Mouse (Mus musculus) gastrocnemius, postnatal 10 days (tissue): ENCODE measurements around the gene L2hgdh. TPM values are rescaled to one million over a fixed set of nuclear protein-coding genes. Genes with fewer than 3 reads are reported as not detected.

Experiments used
- DNase-seq: peaks from one replicate; pipeline ENCODE4 v3.0.0; 2021; ENCODE audit warnings: mixed read lengths
- long read RNA-seq, 2 experiments: library from polyadenylated mRNA; stranded (forward); transcript quantifications; one replicate each; pipeline ENCODE4 v2.0.0; 2021
- total RNA-seq, 2 experiments: library from RNA; stranded (reverse); gene quantifications; 2 replicates each; pipeline ENCODE4 v1.2.3; 2021

The L2hgdh gene
- total RNA-seq = 10 to 100 TPM; 31.1 to 32.6 TPM
- long read RNA-seq, experiment 1, transcript L2hgdh-201 (10 exons, 3,340 nt) = major isoform, 62 of 71 reads
- long read RNA-seq, experiment 1, partial matches to known transcripts = 1 of 71 reads
- long read RNA-seq, experiment 1, other reads (novel, unspliced or antisense) = 8 of 71 reads
- long read RNA-seq, experiment 2, transcript L2hgdh-201 (10 exons, 3,340 nt) = major isoform, 66 of 81 reads
- long read RNA-seq, experiment 2, partial matches to known transcripts = 6 of 81 reads
- long read RNA-seq, experiment 2, other reads (novel, unspliced or antisense) = 9 of 81 reads

DNA sequence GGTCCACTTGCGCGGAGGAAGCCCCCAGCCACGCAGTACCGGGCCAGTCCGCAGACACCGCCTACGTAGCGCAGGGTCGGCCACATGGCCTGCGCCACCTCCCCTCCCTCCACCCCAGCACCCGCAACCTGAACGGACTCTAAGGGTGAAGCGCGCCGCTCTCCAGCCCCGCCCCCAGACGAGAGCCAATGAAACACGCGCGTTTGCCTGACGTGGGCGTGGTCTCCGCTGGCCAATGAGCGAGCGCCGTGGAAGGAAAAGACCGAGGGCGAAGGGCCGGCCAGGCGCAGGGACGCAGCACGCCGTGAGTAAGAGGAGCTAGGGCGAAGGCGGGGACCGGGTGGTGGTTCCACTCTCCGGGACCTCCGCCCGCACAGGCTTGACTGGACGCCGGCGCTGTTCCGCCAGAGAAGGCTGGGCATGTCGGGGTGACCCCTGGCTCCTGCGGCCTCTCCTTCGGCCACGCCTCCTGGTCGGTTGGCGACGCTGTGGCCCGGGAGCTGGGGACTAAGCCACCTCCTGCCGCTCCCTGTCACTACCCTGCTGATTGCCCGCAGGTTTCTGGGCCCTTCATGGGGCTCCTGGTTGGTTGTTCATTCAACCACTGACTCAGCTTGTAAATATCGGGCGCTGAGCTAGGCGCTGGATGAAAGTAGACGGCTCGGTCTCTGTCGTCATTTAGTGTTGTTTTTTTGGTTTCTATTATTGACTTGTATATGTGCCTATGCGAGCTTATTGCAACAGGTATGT is at the start of gene L2hgdh, which contains the start of gene Atp5s:
Gene L2hgdh, minus strand, starts transcription at position 163 of the 750 bp plus-strand sequence.
Gene Atp5s, plus strand, starts transcription at position 240 of the 750 bp plus-strand sequence.
- peak; percentile 96 for DNase-seq

- DNase-seq = no peak
These were observed 44.2 kb upstream of the L2hgdh start for GRCm38 (mm10) chr12:69768841-69769240.

- no peak for DNase-seq
These were observed 43.0 kb upstream of the L2hgdh start for GRCm38 (mm10) chr12:69767476-69768258.

- DNase-seq = no peak
These were observed 41.7 kb upstream of the L2hgdh start for GRCm38 (mm10) chr12:69766185-69766904.

- no peak for DNase-seq
These were observed 40.9 kb upstream of the L2hgdh start for GRCm38 (mm10) chr12:69765543-69765942.

DNA sequence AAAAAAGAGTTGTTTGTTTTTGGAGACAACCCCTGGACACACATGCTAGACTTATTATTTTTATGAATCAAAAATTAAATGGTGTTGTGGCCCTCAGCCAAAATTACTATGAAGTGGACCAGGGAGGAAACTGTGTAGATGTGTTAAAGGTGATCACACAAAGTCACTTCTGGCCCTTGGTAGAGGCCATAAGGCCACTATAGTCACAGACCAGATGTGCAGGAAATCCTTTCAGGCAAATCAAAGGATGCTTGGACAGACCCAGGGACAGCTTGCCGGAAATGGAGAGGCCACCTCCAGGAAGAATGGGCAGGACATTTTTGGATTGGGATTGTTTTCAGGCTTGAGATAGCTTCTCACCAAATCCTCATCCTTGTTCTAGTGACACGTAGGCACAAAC is 36.9 kb upstream of the L2hgdh start:
- DNase-seq = no peak

DNA sequence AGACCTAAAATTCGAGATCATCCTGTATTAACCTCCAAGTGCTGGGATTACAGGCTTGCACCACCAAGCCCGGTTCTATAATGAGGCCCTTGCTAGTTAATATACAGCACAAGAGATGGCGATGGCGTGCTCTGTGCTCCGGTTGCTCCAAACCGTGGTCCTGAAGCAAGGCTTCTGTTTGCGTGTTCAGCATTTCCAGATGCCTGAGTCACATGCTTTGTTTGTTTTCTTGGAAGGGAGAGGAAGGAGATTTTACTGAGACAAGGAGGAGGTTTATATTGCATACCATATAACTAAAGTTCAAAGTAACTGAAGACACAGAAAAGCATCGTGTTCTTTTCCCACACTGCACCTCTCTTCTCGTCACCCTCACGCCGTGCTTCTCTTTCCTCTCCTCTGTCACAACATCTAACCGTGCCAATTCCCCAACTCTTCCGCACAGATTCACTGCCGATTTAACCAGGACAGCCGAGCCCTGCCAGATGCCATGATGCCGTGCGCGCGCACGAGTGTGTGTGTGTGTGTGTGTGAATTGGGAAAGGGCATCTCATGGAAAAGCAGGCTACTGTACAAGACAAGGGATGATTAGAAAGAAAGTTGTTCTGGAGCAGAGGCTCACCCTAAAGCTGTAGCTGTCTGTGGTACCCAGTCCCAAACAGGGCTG is 36.2 kb upstream of the L2hgdh start:
- no peak for DNase-seq

GRCm38 (mm10) chr12:69760014-69760413 is 35.3 kb upstream of the L2hgdh start:
- no peak for DNase-seq

- no peak for DNase-seq
These were observed 34.7 kb upstream of the L2hgdh start for GRCm38 (mm10) chr12:69759267-69759885.

- no peak for DNase-seq
These were observed 33.8 kb upstream of the L2hgdh start for GRCm38 (mm10) chr12:69758221-69759185.

DNA sequence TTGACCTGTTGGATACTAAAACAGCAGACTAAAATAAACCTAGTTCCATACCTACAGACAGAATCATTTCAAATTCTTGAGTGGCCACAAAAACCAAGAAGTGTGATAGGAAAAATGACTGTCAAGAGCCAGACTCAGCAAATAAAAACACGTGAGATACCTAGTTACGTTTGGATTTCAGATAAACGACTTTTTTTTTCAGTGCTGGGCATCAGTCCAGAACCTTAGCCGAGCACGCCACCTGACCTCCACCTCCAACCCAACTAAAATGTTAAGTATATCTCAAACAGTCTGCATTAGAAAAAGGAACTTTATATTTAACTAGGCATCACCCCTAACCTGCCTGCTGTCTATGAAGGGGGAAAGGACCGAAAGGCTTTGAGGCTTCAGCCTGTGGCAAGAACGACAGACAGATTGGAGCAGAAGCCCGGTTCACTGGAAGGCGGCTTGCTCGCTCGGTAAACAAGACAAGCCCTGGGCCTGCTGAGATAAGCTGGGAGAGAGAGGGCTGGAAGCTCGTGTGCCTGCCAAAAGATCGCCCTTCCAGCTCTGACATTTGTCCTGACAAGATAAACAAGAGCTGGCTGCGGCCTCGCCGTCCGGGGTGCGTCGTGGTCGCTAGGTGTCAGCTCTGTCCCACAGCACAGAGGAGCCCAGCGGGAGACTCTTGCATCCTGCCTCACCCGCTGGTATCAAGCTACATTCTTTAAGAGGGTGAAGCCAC is 32.9 kb upstream of the L2hgdh start:
- peak; percentile 69 for DNase-seq

- no peak for DNase-seq
These were observed 31.3 kb upstream of the L2hgdh start for GRCm38 (mm10) chr12:69756015-69756414.

- DNase-seq = no peak
These were observed 29.3 kb upstream of the L2hgdh start for GRCm38 (mm10) chr12:69753936-69754335.

- DNase-seq = no peak
These were observed 27.2 kb upstream of the L2hgdh start for GRCm38 (mm10) chr12:69751864-69752341.

DNA sequence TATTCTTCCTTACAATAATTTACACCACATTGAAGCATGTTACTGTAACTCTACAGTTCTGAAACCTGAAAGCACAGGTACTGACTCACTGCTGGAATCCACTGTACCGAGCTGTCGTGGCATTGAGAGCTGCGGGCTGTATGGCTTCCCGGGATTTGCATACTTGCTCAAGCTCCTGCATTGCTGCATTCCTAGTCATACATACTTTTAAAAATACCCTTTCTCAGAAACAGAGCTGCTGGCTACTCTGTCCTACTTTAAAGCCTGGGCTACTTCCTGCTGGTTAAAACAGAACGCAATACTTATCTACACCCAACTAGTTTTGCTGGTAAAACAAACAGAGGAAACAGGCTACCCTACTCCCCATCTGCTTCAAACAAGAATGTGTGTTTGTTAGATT is 19.5 kb upstream of the L2hgdh start:
- DNase-seq = no peak

DNA sequence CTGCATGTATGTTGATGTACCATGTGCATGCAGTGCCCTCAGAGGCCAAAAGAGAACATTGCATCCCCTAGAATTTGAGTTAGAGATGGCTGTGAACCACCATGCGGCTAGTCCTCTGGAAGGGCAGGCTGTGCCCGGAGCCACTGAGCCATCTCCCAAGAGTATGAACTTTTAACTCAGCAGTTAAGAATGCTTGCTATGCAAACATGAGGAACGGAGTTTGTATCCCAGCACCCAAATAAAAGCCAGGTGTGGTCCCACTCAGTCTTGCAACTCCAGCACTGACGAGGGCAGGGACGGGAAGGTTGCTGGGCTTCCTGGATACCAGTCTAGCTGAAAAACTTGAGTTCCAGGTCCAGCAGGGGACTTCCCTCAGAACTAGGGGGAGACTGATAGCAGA is 17.3 kb upstream of the L2hgdh start:
- DNase-seq = no peak

- no peak for DNase-seq
These were observed 9.2 kb upstream of the L2hgdh start for GRCm38 (mm10) chr12:69733923-69734322.

- DNase-seq = no peak
These were observed 8.8 kb upstream of the L2hgdh start for GRCm38 (mm10) chr12:69733518-69733917.

DNA sequence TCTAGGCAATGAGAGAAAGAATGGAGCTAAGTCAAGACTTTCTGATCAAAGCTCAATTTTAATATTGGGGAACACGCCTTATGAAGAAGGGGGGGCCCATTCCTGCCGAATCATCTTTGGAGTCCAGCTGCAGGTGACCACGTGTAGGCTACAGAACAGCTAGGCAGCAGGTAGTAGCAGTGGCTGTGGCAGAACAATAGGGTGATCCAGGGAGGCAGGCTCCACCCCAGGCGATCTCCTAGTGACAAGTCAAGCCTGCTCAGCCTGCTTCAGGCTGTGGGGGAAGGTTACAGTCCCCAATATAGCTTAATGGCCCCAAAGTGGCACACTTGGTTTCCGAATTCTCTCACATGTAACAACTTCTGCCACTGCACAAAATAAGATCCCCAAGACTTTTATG is 7.5 kb upstream of the L2hgdh start:
- DNase-seq = no peak
